Mouse (Mus musculus): ENCODE data around the gene Pdzrn3.

Pdzrn3 gene

GRCm38 (mm10) chr6:101377167-101377934 lies at the start of gene Pdzrn3:
Gene Pdzrn3, minus strand, starts transcription at chr6:101377897.
- peak; percentile 73 to 86 for DNase-seq

- DNase-seq, result no peak
Observed at GRCm38 (mm10) chr6:101427296-101427695, 49.6 kb upstream of the Pdzrn3 start.

GRCm38 (mm10) chr6:101426301-101426700 lies 48.6 kb upstream of the Pdzrn3 start:
- DNase-seq, result no peak

- no peak for DNase-seq
Observed at GRCm38 (mm10) chr6:101422084-101422954, 44.6 kb upstream of the Pdzrn3 start.

GRCm38 (mm10) chr6:101418213-101418612 lies 40.5 kb upstream of the Pdzrn3 start:
- no peak for DNase-seq

GRCm38 (mm10) chr6:101411701-101412100 lies 34.0 kb upstream of the Pdzrn3 start:
- DNase-seq, result no peak

- no peak for DNase-seq
Observed at GRCm38 (mm10) chr6:101411064-101411463, 33.4 kb upstream of the Pdzrn3 start.

GRCm38 (mm10) chr6:101396711-101397110 lies 19.0 kb upstream of the Pdzrn3 start:
- no peak for DNase-seq

- no peak for DNase-seq
Observed at GRCm38 (mm10) chr6:101395908-101396307, 18.2 kb upstream of the Pdzrn3 start.

- no peak for DNase-seq
Observed at GRCm38 (mm10) chr6:101392801-101393117, 15.1 kb upstream of the Pdzrn3 start.

GRCm38 (mm10) chr6:101392107-101392800 lies 14.6 kb upstream of the Pdzrn3 start:
- no peak for DNase-seq

GRCm38 (mm10) chr6:101385490-101385889 lies 7.8 kb upstream of the Pdzrn3 start:
- no peak for DNase-seq

- DNase-seq, result no peak
Observed at GRCm38 (mm10) chr6:101384958-101385357, 7.3 kb upstream of the Pdzrn3 start.

GRCm38 (mm10) chr6:101384476-101384875 lies 6.8 kb upstream of the Pdzrn3 start:
- DNase-seq, result no peak

GRCm38 (mm10) chr6:101382891-101383290 lies 5.2 kb upstream of the Pdzrn3 start:
- DNase-seq, result no peak

GRCm38 (mm10) chr6:101379546-101379945 lies 1.8 kb upstream of the Pdzrn3 start:
- DNase-seq, result no peak

- DNase-seq, result peak; percentile 84 to 89
Observed at GRCm38 (mm10) chr6:101377935-101378609, 375 bp upstream of the Pdzrn3 start.

- no peak for DNase-seq
Observed at GRCm38 (mm10) chr6:101376511-101377166, 1.1 kb downstream of the Pdzrn3 start.

GRCm38 (mm10) chr6:101376049-101376448 lies 1.6 kb downstream of the Pdzrn3 start:
- no peak for DNase-seq

GRCm38 (mm10) chr6:101374721-101375120 lies 3.0 kb downstream of the Pdzrn3 start:
- DNase-seq, result peak; percentile 79 to 87

- no peak for DNase-seq
Observed at GRCm38 (mm10) chr6:101374186-101374585, 3.5 kb downstream of the Pdzrn3 start.

GRCm38 (mm10) chr6:101372982-101373381 lies 4.7 kb downstream of the Pdzrn3 start:
- no peak for DNase-seq

All from kidney, postnatal 4 days (tissue).